Mouse (Mus musculus): ENCODE data around the gene Fbll1.
"Not testable (repeated sequence)": the region's sequence is repeated elsewhere in the genome, so short reads cannot be mapped to it uniquely, and the experiment has no call there.

Fbll1 gene

DNA sequence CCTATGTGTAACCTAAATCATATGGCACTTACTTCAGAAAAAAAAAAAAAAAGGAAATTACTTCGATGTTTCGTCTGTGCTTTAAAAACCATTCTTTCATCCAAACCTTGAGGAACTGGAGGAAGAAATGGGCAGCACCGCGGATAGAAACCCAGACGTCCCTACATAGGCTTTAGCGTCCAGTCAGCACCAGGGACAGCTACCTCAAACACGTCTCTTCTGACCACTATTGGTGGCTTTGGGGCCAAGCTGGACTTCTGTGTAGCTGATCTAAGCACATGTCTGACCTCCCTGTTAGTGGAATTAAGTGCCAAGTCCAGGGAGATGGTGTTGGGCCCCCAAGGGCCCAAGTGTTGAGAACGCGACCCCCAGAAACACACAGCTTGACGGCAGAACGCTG lies at the start of gene Fbll1:
Gene Fbll1 (minus strand): TSS at position 11 of the 400 bp plus-strand sequence.
- DNase-seq (ENCODE audit: low spot score in 2 of 2): peak; percentile 13 to 19

DNA sequence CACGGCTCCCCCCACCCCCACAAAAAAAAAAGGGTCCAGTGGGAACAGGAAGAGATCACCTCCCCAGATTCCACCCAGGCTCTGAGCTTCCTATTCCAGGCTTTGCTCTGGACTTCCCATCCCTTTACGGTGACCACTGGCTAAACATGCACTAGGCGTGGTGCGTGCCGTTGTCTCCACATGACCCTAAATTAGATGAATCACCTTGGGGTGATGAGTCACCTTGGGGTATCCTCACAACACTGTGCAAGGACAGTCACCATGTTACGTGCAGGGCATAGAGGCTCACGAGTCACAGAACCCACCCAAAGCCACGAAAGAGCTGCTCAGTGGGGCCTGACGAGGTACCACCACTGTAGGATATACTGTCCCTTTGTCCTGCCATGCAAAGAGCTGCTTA lies 45.6 kb upstream of the Fbll1 start:
- DNase-seq (ENCODE audit: low spot score in 2 of 2): no peak

DNA sequence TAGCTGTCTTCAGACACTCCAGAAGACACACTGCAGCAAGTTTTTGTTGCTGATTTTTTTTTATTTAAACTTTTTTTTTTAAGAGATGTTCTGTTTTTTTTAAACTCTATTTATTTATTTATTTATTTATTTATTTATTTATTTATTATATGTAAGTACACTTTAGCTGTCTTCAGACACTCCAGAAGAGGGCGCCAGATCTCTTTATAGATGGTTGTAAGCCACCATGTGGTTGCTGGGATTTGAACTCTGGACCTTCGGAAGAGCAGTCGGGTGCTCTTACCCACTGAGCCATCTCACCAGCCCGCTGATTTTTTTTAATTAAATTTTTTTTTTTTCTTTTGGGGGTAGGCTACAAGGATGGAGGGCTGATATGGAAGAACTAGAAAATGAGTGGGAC lies 43.9 kb upstream of the Fbll1 start:
- not testable (repeated sequence) for DNase-seq (ENCODE audit: low spot score in 2 of 2)

DNA sequence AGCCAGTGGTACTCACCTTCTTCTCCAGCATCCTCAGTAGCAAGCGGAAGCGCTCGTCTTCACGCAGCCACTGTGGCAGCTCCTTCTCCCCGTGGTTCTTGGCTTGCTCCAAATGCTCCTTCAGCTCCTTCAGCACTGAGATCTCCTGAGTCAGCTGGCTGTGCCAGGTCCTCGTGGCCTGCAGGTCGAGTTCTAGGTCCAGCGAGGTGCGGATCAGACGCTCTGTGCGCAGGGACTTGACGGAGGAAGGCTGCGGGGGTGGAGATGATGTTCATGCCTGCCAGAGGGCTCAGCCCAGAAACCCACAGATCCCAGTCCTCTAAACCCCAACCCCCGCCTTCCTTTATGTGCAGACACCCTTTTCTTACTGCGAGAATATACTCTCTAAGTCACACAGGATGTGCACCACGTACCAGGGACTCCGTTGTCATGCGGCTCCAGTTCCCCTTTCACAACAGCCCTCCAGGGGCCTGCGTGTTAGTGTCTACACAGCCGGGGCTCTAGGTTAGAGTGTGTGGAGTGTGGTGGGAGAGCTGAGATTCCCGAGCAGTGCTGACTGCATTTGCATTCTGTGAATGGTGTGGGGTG lies 43.1 kb upstream of the Fbll1 start:
- no peak for DNase-seq (ENCODE audit: low spot score in 2 of 2)

DNA sequence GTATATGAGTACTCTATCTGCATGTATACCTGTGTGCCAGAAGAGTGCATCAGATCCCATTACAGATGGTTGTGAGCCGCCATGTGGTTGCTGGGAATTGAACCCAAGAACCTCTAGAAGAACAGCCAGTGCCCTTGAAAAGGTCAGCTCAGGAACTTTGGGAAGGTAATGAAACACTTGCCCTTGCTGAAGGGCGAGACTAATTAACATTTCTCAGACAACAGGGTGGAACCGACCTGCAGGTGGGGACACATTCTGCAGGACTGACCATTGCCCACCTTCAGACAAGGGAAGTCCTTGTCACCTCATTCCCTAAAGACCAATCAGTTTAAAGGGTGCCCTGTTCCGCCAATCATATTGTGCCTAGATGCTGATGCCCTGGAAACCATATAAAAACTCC lies 42.1 kb upstream of the Fbll1 start:
- not testable (repeated sequence) for DNase-seq (ENCODE audit: low spot score in 2 of 2)

DNA sequence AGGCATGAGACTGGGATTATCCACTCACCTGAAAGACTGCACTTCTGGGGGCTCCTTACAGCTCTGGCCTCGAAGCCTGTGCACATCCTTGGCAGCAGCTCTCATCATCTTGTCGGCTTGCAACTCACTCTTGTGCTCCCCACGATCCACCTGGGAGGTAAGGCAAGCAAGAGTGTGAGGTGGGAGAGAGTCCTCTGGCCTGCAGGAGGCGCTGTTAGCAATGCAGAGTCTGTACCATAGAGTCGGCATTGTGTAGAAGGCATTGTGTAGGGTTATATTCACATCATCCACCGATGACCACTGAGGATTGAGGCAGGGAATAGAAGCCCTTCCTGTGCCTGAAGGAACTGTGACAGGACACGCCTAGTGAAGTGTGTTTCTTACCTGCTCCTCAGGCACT lies 41.6 kb upstream of the Fbll1 start:
- DNase-seq (ENCODE audit: low spot score in 2 of 2): no peak

DNA sequence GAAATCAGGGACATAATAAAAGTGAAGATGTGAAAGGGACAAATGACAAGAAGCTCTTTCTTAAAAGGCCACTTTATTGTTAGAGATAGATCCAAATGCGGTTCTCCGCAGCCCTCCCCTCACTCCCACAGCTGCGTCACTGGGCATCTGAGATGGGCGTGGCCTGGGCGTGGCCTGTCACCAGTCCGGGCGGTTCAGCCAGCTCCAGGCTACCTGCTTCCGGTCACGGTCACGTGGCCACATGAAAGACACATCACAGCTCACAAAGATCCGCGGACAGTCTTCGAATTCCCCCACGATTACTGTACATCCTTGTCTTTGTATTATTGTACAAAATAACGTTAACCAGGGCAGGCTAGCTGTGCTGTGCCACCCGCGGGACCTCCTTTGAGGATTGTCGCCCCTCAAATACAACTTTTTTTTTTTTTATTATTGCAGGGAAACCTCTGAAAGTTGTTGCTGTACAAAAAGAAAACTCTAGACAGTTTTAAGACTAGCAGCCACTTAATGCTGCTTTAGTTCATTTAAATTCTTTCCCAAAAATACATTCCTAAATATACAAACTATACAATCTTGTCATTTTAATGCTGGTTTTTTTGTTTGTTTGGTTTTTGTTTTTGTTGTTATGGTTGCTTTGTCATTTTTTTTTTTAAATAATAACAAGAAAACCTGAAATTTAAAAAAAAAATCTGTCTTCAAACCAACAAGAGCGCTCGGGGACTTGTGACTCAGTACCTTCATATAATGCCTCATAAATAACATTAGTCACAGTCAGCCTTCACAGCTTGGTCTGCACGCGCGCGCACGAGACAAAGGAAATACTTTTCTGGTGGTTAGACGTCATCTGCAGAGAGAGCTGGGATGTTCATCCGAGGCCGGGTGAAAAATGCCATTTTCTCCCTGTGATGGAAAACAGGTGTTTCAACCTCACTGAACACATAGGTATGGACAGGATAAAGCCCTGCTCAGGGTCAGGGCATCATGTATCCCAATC lies 40.0 kb upstream of the Fbll1 start:
- DNase-seq (ENCODE audit: low spot score in 2 of 2): peak; percentile 38 to 46

DNA sequence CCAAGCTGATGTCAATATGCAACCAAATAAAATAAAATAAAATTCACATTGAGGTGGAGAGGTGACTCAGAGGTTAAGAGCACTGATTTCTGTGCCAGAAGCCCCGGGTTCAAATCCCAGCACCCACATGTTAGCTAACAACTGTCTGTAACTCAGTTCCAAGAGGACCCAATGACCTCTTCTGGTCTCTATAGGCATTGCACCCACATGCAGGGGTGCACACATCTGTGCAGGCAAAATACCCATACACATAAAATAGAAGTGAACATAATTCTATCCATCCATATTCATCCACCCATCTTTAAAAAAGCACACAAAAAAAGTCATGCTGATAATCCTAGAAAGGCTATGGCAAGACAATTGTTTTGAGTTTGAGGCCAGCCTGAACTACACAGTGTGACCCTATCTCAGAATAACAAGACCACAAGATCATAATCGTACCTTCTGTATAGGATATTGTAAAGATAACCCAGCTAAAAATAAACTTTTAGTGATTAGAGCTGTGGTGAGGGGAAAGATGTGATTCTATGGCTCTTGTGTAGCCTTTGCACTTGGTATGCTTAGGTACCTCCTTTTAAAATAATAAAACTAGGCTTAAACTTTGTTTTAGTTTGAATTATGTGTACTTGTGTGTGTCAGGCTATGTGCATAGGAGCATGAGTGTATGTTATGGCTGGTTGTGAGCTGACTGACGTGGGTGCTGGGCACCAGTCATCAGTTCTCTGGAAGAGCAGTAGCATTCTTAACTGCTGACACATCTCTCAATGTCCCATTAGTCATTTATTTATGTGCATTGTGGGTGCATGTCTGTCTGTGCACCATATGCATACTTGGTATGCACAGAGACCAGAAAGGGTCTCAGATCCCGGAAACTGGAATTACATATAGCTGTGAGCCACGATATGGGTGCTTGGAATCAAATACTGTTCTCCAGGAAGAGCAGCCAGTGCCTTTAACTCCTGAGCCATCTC lies 38.8 kb upstream of the Fbll1 start:
- no peak for DNase-seq (ENCODE audit: low spot score in 2 of 2)

DNA sequence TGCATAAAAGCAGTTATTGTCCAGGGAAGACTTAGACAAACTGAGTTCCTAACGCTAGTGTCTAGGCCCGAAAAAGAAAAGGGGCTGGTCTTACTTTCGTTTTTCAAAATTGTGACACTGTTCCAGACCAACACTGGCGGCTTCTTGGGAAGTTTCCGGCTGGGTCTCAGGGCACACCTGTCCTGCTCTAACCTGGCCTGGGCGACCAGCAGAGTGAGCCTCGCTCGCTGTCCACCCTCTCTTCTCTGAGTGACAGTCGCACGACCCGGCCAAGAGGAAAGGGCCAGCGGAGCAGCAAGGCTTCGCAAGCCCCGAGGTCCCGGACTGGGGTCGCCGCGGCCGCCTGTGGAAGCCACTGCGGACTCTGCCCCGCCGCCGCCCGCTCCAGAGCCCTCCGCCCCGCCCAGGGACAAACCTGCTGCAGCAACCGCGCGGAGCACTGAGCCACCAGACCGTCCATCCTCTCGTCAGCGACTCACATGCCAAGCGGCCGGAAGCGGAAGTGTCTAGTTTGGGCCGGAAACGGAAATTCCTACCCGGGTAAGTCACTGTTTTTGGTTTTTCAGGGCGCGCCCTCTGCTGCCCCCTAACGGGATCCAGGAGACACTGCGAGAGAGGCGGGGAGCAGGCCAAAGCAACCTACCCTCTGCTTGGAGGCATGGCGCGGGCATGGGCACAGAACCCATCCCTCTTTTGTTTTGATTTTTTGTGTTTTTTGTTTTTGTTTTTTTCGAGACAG lies 35.5 kb upstream of the Fbll1 start, which contains the start of gene Rars:
Gene Rars (minus strand): TSS at position 485 of the 739 bp plus-strand sequence.
- DNase-seq (ENCODE audit: low spot score in 2 of 2): peak; percentile 87 to 93

DNA sequence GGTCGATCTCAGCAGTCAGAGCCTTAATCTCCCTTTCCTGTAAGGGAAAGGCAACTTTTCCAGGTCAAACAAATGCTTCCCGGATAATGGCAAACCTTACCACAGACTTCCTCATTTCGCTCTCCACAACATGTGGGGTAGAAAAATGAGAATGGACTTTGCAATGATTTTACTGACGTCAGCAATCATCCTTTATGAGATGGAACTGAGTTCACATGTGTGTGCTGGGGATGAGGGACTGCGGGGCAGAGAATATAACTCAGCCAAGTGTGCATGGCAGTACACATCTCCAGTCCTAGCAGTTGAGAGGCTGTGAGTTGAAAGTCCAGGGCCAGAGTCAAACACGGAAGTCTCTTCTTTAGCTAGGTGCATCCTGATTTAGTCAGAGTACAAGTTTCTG lies 34.6 kb upstream of the Fbll1 start:
- DNase-seq (ENCODE audit: low spot score in 2 of 2): no peak

DNA sequence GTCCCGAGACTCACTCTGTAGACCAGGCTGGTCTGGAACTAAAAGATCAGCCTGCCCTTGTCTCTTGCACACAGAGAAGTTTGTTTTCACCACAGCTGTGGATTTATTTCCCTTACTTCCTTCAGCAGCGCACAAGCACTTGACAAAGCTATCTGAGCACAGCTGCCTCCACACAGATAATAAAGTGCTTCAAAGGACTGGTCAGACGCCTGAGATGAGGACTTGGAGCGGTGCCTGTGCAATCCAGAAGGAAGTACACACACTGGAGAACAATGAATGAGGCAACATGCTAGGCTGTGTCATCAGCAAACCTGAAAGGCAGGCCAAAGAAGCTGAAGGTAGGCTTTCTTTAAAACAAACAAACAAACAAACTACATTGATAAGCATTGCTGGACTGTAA lies 33.5 kb upstream of the Fbll1 start:
- no peak for DNase-seq (ENCODE audit: low spot score in 2 of 2)

DNA sequence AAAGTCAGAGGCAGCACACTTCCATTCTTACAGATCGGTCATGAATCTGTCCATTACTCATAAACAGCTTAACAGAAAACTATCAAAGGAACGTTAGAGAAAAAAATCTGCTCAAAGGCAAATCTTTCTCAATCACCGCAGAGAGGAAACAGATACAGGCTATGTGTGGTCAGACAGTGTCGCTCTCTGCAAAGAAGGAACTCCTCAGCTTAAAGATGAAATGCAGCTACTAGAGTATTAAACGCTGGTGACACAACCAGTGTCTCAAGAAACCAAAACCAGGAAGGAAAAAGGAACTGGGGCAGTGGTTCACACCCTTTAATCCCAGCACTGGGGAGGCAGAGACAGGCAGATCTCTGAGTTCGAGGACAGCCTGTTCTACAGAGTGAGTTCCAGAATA lies 29.0 kb upstream of the Fbll1 start:
- DNase-seq (ENCODE audit: low spot score in 2 of 2): no peak

DNA sequence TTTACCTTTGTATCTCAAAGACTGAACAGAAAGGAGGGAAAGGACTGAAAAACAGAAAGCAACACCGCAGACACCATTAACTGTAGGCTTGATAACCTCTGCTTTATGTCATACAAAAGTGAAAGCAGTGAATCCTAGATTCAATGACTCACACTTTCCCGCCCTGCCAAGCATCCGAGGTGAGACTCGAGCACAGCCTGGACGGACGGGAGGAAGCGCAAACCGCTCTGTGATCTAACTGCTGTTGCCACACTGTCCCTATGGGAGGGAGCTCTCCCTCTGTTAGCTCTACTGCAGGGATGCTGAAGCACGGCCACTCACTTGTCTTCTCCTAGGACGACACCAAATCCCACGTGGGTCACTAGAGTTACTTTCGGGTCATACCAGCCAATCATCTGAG lies 17.6 kb upstream of the Fbll1 start:
- DNase-seq (ENCODE audit: low spot score in 2 of 2): no peak

DNA sequence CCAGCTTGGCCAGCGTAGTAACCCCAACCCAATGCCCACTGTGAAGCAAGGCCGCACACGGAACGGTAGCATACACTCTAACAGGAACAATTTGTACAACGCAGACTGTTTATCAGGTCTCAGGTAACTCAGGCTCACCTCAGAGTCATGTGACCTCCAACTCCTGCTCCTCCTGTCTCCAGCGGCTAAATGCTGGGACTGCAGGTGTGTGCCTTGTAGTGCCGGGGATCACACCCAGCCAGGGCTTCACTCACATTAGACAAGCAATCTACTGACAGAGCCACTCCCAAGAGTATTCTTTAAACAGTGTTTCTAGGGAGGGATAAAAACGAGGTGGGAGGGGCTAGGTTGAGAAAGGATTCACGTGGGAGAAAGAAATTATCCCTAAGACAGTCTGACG lies 12.8 kb upstream of the Fbll1 start:
- DNase-seq (ENCODE audit: low spot score in 2 of 2): no peak

DNA sequence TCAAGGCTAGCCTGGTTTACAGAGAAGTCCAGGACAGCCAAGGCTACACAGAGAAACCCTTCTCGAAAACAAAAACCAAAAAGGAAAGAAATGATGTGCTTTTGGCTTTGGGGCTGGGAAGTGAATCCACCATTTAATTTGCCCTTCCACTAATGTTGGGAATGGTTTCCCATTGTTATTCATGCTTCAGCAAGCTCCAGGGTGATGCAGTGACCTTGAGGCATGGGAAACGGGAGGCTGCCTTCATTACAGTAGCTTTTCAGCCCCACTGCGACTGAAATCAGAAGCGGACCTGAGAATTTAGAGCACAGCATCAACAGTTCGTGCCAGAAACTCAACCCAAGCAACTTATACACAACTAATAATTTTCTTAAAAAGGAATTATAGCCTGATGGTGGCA lies 2.6 kb upstream of the Fbll1 start:
- DNase-seq (ENCODE audit: low spot score in 2 of 2): no peak

DNA sequence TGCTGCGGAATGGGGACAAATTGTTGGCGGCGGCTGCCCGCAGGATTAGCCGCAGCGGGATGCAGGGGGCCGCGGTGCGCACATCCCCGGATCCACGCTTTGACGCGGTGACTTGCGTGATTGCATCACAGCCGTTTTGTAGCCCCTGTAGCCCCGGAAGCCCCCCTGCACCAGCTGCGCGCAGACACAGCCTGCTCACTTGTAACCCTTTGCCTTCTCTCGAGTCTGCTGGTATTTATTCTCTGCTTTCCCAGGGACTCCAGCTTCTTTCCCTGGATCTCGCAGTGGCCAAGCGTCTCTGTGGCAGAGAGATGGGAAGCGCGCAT lies 226 bp downstream of the Fbll1 start:
- DNase-seq (ENCODE audit: low spot score in 2 of 2): peak; percentile 66 to 69

DNA sequence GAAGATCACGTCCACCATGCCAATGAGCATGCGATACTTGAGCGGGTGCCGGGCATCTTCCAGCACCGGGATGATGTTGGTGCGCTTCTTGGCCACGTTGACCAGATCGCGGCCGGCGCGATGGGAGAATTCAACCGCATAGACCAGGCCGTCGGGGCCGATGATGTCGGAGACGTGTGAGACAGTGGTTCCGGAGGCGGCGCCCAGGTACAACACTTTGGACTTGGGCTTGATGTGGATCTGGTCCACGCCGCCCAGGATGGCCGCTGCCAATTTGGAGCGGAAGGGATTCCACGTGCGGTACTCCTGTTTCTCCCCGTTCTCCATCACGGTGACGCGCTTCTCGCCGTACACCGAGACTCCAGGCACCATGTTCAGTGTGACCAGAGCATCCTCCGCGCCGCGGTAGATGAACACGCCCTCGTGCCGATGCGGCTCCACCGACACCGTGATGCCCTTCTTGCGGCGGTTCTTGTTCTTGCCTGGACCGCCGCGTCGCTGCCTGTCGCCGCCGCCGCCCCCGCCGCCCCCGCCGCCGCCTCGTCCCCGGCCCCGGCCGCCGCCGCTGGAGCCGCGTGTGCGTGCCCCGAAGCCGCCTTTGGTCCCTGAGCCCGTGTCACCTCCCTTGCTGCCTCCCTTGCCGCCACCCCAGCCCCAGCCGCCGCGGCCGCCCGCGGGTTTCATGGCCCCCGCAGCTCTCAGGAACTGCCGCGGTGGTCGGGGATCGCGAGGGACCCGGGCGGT lies 761 bp downstream of the Fbll1 start:
- DNase-seq (ENCODE audit: low spot score in 2 of 2): peak; percentile 20 to 32

DNA sequence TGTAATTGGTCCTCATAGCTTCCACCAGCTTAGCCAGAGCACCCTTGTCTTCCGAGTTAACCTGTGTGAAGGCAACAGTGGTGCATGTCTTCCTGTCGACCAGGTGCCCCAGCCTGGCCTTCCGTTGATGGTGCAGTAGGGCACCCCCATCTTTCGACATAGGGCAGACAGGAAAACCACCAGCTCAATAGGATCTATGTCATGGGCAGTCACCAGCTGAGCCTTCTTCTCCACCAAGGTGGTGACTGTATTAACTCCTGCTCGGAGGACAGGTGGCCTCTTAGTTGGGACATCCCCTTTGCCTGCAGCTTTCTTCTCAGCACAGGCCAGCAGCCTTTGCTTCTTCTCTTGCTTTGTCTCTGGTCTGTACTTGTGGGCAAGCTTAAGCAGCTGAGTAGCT lies 5.9 kb downstream of the Fbll1 start:
- not testable (repeated sequence) for DNase-seq (ENCODE audit: low spot score in 2 of 2)

DNA sequence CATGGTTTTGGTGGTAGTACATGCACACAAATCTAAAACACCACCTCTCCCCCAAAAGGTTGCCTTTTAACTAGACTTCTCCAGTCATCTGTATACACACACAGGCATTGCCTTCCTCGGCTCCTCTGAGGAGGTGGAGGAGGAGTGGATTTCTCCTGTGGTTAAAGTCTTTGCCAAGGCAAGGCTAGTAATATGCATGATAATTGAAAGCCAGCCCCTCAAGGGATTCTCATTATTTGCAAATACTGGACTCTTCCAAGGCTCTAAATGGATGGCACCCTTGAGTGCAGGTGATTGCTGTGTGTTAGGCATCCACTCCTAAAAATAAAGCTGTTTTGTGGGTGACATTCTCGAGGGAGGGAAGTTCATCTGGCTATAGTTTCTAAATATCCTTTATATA lies 10.2 kb downstream of the Fbll1 start:
- DNase-seq (ENCODE audit: low spot score in 2 of 2): no peak

DNA sequence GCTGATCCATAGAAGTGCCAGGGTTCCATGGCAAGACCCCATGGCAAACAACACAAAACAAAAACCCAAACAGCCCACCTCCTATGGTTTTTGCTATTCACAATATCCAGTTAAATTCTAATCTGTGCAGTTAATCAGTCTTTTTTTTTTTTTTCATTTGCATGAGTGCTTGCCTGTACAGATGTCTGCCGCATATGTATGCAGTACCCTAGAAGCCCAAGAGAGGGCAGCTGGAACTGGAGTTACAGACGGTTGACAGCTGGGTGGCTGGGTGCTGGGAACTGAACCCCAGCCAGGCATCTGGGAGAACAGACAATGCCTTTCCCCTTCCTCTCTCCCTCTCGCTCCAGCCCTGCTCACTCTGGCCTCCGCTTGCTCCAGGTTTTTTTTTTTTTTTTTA lies 14.1 kb downstream of the Fbll1 start:
- DNase-seq (ENCODE audit: low spot score in 2 of 2): no peak

DNA sequence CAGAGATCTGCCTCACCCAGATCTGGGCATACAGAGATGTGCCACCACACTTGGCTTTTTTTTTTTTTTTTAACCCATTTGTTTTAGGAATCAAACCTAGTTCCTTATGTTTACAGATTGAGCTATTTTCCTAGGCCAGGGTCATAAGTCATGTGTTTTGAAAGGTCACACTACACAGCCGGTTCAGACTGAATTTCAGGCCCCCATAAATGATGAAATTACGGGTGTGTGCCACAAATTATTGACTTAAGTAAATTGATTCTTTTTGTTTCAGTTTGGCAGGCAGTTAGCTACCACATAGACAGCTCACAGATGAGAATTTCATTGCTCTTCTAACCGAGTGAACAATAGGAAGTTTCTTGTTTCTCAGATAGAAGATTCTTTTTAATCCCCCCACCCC lies 14.7 kb downstream of the Fbll1 start:
- no peak for DNase-seq (ENCODE audit: low spot score in 2 of 2)
